Mouse (Mus musculus) liver, embryonic 16.5 days (tissue): Measurements from ENCODE around the gene Hnrnpa1. TPM values are rescaled to one million over a fixed set of nuclear protein-coding genes. Genes with fewer than 3 reads are reported as not detected.
"Not testable (repeated sequence)": the region's sequence is repeated elsewhere in the genome, so short reads cannot be mapped to it uniquely, and the experiment has no call there.

Experiments
- ATAC-seq: fragments of 200-750 bp; cut with Nextera tagmentation; 2 replicates; pipeline ENCODE4 v1.8.0; 2017; ENCODE audit warnings: low read depth, mild to moderate bottlenecking, moderate number of reproducible peaks, moderate library complexity
- H3K27ac ChIP-seq: fragments of 300-500 bp; sonication (generic); 2 replicates; pipeline ENCODE4 v1.5.1; 2014; ENCODE audit warnings: mild to moderate bottlenecking, low read length
- H3K27me3 ChIP-seq: fragments of 300-500 bp; sonication (generic); 2 replicates; pipeline ENCODE4 v1.6.1; 2014; ENCODE audit warnings: low read depth, low read length, mixed read lengths; ENCODE audit not compliant: control insufficient read depth, insufficient read depth
- H3K36me3 ChIP-seq: fragments of 300-500 bp; sonication (generic); 2 replicates; pipeline ENCODE4 v1.6.1; 2014; ENCODE audit warnings: mild to moderate bottlenecking; ENCODE audit not compliant: control insufficient read depth, insufficient read depth
- H3K4me1 ChIP-seq: fragments of 300-500 bp; sonication (generic); 2 replicates; pipeline ENCODE4 v1.6.1; 2014; ENCODE audit warnings: low read depth, low read length, mixed read lengths; ENCODE audit not compliant: control insufficient read depth
- H3K4me2 ChIP-seq: fragments of 300-500 bp; sonication (generic); 2 replicates; pipeline ENCODE4 v1.6.1; 2014; ENCODE audit warnings: low read depth, low read length, mixed read lengths
- H3K4me3 ChIP-seq: fragments of 300-500 bp; sonication (generic); 2 replicates; pipeline ENCODE4 v1.5.1; 2014; ENCODE audit warnings: low read depth, mild to moderate bottlenecking, low read length
- H3K9ac ChIP-seq: fragments of 300-500 bp; sonication (generic); 2 replicates; pipeline ENCODE4 v1.6.1; 2014; ENCODE audit warnings: low read depth, low read length
- H3K9me3 ChIP-seq: fragments of 300-500 bp; sonication (generic); replicated peaks from 2 replicates; pipeline ENCODE4 v1.6.1; 2016; ENCODE audit warnings: low read length; ENCODE audit not compliant: control insufficient read depth
- WGBS: fragments of 180-500 bp; shearing (Covaris S2); extraction: QIAGEN DNeasy Blood & Tissue Kit; methylation state at CpG from one replicate; pipeline ENCODE4 v1.1.7; 2014; ENCODE audit not compliant: insufficient replicate concordance; 5-methylcytosine and 5-hydroxymethylcytosine counted together
- polyA plus RNA-seq: library from polyadenylated mRNA; unstranded; fragments of >200 nt; fragmentation: Nextera tagmentation; extraction: Ambion mirVana; gene quantifications from 2 replicates; pipeline ENCODE4 v1.2.1, GENCODE M21; 2015

Hnrnpa1 gene
- polyA plus RNA-seq, 1 experiment from 2014 or later: 174 TPM

DNA sequence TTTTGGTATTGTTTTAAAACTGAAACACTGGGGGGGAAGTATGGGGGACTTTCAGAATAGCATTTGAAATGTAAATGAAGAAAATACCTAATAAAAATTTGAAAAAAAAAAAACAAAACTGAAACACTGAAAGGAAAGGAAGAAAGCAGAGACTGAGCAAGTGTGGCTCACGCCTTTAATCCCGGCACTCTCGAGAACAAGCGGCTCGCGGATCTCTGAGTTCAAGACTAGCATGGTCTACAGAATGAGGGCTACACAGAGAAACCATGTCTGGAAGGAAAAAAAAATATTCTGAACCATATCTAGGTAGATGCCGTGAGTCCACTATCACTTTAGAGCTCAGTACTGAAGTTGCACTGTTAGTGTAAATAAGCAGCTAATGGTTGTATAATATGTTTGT, 2.9 kb upstream of the Hnrnpa1 start:
- peaks cover 19% of the 10 kb centered on the region for H3K36me3 ChIP-seq
- H3K4me3 ChIP-seq: peak overlapping the region; percentile 86
- H3K27me3 ChIP-seq: no peaks in the 10 kb centered on the region
- H3K4me2 ChIP-seq: peak overlapping the region; percentile 85
- no peak for ATAC-seq
- H3K9ac ChIP-seq: peak overlapping the region; percentile 68
- H3K4me1 ChIP-seq: peaks cover 15% of the 10 kb centered on the region
- 0 out of 2 replicates have a peak overlapping the region, but pooled peaks have one; percentile 44 for H3K27ac ChIP-seq
- 72% methylated on average over 7 of the region's 7 CpGs for WGBS
- no peaks in the 10 kb centered on the region for H3K9me3 ChIP-seq

DNA sequence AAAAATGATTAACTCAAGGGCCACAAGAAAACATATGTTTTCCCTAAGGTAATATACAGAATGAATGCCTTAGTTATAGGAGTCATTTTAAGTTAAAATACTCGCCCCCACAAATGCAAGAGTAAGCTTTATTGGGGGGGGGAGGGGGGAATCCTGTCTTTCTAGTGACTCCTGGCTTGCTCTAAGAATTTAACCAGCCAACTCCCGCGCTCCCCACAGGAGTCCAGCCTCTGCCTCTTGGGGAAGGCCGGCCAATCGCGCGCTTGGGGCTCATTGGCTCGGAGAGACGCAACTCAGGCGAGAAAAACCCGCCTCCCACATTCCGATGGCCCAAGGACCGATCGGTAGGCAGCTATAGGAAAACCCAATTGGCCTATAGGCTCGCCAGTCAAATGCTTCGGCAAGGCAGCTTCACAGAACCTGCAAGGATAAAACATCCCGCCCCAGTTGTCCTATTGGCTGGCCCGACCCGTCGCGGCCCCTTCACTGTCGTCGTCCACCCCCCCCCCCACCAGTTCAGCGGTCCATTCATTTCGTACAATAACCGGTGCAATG, 1.0 kb upstream of the Hnrnpa1 start:
- Histone ChIP-seq H3K27me3 (no peaks in the 10 kb centered on the region), H3K9ac (peak overlapping the region; percentile 85), H3K27ac (peak overlapping the region; percentile 99), H3K9me3 (no peaks in the 10 kb centered on the region), H3K4me1 (peaks cover 25% of the 10 kb centered on the region), H3K4me2 (peak overlapping the region; percentile 85), H3K4me3 (peak overlapping the region; percentile 86), H3K36me3 (peaks cover 37% of the 10 kb centered on the region)
- peak; percentile 83 for ATAC-seq
- WGBS: under 1% methylated on average over 26 of the region's 26 CpGs

DNA sequence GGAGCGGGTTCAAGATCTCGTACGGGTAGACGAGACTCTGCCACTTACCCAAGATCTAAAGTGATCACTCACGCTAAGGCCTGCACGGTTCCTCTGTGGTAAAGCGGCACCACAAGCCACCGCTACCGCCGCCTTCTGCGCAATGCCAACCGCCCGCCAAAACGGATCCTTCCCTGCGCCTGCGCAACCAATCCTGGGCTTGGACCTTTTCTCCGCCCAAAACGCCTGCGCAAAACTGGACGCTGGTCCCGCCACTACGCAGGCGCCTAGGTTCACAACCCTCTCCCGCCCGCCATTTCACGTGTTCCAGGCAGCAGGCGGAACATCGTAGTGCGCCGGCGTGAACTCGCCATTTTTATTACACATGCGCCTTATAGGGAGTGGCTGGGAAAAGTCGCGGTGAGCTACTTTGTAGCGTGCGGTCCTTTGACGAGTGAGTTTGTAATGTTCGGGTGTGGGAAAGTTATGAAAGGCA, 510 bp upstream of the Hnrnpa1 start, which contains the start of gene Cbx5:
TSS of gene Cbx5 (minus strand) at position 132 of the 475 bp plus-strand sequence.
- peak within 1 kb of the TSS; percentile 99 for H3K27ac ChIP-seq
- H3K4me2 ChIP-seq: peak within 1 kb of the TSS; percentile 85
- under 1% methylated on average over 39 of the region's 39 CpGs for whole genome bisulfite sequencing
- peak within 1 kb of the TSS; percentile 85 for H3K9ac ChIP-seq
- H3K4me3 ChIP-seq: peak within 1 kb of the TSS; percentile 86
- peaks cover 36% of the 10 kb centered on the region for H3K36me3 ChIP-seq
- peaks cover 25% of the 10 kb centered on the region for H3K4me1 ChIP-seq
- no peaks in the 10 kb centered on the region for H3K9me3 ChIP-seq
- H3K27me3 ChIP-seq: no peaks in the 10 kb centered on the region
- ATAC-seq: peak; percentile 79

DNA sequence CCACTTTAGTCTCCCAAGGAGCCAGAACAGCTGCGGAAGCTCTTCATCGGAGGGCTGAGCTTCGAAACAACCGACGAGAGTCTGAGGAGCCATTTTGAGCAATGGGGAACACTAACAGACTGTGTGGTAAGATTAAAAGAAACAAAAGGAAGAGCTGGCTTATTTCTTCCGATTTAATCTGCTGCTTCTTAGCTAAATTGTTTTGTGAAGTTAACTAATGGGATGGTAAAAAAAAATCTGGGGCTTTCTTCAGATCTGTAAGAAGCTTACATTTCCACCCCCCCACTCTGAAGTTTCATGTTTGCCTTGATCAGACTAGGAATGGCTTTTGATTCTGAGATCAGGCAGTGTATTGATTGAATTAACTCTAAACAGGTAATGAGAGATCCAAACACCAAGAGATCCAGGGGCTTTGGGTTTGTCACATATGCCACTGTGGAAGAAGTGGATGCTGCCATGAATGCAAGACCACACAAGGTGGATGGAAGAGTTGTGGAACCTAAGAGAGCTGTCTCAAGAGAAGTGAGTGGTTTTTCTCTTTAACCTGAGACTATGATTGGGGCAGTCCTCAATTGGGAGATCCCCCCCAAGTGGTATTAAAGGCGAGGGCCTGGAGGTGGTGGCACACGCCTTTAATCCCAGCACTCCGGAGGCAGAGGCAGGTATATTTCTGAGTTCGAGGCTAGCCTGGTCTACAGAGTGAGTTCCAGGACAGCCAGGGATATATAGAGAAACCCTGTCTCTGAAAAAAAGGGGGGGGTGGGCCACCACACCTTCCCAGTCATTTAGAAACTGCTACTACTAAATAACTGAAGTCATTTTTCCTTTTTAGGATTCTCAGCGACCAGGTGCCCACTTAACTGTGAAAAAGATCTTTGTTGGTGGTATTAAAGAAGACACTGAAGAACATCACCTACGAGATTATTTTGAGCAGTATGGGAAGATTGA, 1.1 kb downstream of the Hnrnpa1 start:
- WGBS: 2% methylated on average over 12 of the region's 12 CpGs
- H3K27ac ChIP-seq: peak overlapping the region; percentile 99
- H3K4me1 ChIP-seq: peaks cover 35% of the 10 kb centered on the region
- not testable (repeated sequence) for ATAC-seq, H3K9me3 ChIP-seq, H3K27me3 ChIP-seq
- peak overlapping the region; percentile 79 for H3K9ac ChIP-seq
- H3K4me3 ChIP-seq: peak overlapping the region; percentile 86
- H3K4me2 ChIP-seq: peak overlapping the region; percentile 77
- H3K36me3 ChIP-seq: peaks cover 45% of the 10 kb centered on the region

GRCm38 (mm10) chr15:103242885-103243284, 2.7 kb downstream of the Hnrnpa1 start:
- peaks cover 38% of the 10 kb centered on the region for H3K4me1 ChIP-seq
- peak overlapping the region; percentile 77 for H3K4me2 ChIP-seq
- H3K36me3 ChIP-seq: peaks cover 60% of the 10 kb centered on the region
- ATAC-seq: no peak
- 0 out of 2 replicates have a peak overlapping the region, but pooled peaks have one; percentile 25 for H3K27ac ChIP-seq
- H3K27me3 ChIP-seq: no peaks in the 10 kb centered on the region
- H3K9ac ChIP-seq: peak overlapping the region; percentile 79
- peak overlapping the region; percentile 86 for H3K4me3 ChIP-seq
- no peaks in the 10 kb centered on the region for H3K9me3 ChIP-seq
- 35% methylated on average over 8 of the region's 8 CpGs for WGBS

GRCm38 (mm10) chr15:103245616-103246015, 5.4 kb downstream of the Hnrnpa1 start:
- Histone ChIP-seq H3K27ac (peak overlapping the region; percentile 73), H3K4me3 (peak overlapping the region; percentile 27), H3K36me3 (peaks cover 85% of the 10 kb centered on the region), H3K27me3 (no peaks in the 10 kb centered on the region), H3K9me3 (no peaks in the 10 kb centered on the region), H3K4me2 (peak overlapping the region; percentile 33), H3K9ac (0 out of 2 replicates have a peak overlapping the region, but pooled peaks have one; percentile 14), H3K4me1 (peaks cover 55% of the 10 kb centered on the region)
- 29% methylated on average over 6 of the region's 6 CpGs for WGBS
- peak; percentile 50 for ATAC-seq

DNA sequence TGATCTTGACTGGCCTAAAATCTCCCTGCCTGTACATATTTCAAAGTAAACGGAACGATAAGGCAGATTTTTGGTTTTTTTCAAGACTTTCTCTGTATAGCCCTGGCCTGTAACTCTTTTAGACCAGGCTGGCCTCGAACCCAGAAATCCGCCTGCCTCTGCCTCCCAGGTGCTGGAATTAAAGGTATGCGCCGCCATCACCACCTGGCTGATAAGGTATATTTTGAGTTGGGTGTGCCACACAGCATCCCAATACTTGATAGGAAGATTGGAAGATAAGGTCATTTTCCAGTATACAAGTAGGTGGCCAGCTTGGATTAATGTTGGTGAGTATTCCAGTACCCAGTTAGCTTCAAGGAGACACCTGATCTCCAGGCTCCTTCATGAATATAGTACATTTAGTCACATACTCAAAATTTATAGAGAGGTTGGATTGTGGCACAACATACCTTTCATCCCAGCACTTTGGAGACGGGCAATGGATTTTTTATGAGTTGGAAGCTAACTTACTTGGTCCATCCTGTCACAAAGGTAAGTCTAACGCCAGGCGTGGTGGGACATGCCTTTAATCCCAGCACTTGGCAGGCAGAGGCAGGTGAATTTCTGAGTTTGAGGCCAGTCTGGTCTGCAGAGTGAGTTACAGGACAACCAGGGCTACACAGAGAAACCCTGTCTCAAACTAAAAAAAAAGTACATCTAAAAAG, 7.0 kb downstream of the Hnrnpa1 start:
- Histone ChIP-seq H3K4me3 (peak overlapping the region; percentile 19), H3K4me2 (peak overlapping the region; percentile 34), H3K9me3 (no peaks in the 10 kb centered on the region), H3K27me3 (no peaks in the 10 kb centered on the region), H3K4me1 (peaks cover 60% of the 10 kb centered on the region), H3K27ac (peak overlapping the region; percentile 61), H3K9ac (no peak overlapping the region), H3K36me3 (peaks cover 82% of the 10 kb centered on the region)
- WGBS: 65% methylated on average over 9 of the region's 9 CpGs
- ATAC-seq: no peak

GRCm38 (mm10) chr15:103247782-103248400, 7.7 kb downstream of the Hnrnpa1 start:
- ATAC-seq: no peak
- Histone ChIP-seq H3K4me3 (peak overlapping the region; percentile 33), H3K4me2 (peak overlapping the region; percentile 34), H3K4me1 (peaks cover 58% of the 10 kb centered on the region), H3K27ac (peak overlapping the region; percentile 61), H3K9me3 (no peaks in the 10 kb centered on the region), H3K27me3 (no peaks in the 10 kb centered on the region), H3K9ac (no peak overlapping the region), H3K36me3 (peaks cover 82% of the 10 kb centered on the region)
